Mouse (Mus musculus): ENCODE measurements around the gene Osbpl8. TPM values are rescaled to one million over a fixed set of nuclear protein-coding genes. Genes with fewer than 3 reads are reported as not detected.

Osbpl8 gene
- polyA plus RNA-seq (2017; shearing (Covaris generic)): 49.0 TPM

DNA sequence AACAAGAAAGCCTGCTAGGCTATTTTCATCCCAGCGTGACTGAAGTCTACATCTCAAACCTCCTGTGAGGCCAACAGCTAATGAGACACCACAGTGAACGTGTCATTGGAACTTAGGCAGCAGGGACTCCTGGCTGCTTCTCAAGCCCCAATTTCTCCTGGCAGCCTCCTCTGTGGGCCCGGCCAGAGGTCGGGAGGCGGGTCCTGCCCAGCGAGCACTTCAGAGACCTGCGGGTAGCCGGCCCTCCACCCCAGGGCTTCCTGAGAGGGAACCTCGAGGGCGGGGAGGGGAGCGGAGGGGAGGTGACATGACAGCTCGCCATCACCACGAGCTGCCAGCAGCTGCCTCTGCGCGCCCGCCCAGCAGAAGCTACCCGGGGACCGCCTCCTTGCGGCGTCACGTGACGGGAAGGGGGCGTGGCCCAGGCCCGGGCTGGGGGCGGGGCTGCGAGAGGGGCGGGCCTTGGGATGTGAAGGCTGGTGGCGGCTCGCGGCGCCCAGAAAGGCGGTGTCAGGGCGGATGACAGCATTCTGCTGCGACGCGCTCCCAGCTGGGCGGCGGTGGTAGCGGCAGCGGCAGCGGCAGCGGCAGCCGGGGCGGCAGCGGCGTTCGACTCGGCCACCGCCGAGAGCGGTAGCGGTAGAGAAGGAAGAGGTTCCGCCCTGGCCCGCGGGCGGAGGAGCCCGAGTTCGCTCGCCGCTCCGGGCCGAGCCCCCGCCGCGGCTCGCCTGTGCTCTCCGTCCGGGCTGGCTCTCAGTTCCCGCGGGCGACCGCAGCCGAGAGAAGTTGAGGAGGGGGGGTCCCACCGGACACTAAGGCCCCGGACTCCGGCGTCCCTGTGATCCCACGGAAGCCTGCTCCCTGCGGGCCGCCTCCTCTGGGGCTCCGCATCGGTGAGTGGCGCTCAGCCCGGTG lies at the start of gene Osbpl8:
Osbpl8 (plus strand) TSS at position 449 of the 915 bp plus-strand sequence.

DNA sequence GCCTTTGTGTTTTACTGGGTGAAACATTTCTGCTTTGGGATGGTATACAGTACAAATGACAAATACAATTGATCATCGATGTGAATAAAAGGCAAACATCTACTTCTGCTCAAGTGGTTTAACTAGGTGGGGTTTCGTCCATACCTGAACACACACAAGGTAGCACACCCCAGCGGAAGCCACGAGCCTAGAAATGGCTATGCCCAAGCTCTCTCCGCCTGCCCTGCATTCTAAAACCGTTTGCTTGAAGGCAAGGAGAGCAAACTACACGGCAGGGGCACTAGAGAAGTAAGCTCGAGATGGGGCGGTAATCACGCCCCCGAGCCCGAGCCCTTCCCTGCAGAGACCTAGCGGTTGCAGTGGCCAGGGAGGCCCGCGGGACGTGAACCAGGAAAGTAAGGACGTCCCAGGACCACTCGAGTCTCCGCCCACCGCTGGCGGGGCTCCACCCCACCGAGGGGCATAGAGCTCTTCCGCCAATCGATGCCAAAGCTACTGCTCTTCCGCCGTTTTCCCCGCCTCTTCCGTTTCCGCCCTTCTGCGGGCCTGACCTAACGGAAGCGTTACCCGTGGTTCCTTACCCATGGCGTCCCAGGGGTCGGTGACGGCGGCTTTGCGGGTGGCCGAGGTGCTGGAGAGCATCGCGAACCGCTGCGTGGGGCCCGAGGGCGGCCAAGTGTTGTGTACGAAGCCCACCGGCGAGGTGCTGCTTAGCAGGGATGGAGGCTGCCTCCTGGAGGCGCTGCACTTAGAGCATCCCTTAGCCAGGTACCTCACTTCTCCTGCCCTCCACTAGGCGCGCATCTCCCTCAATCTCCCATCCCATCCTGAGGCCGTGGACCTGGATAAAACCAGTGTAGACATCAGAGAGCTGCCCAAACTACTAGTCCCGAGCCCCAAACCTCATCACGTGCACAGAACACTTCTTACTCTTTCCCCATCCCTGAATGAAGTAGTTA lies 133.9 kb downstream of the Osbpl8 start, which contains the start of gene Bbs10:
Bbs10 (plus strand) TSS at position 540 of the 959 bp plus-strand sequence.

Other genes starting within 250 kb of the Osbpl8 start
- gene Csrp2, start 245.0 kb upstream of the Osbpl8 start, polyA plus RNA-seq (2017; shearing (Covaris generic)): 2.5 TPM
- 39.6 TPM for gene Zdhhc17, start 154.6 kb upstream of the Osbpl8 start, polyA plus RNA-seq (2017; shearing (Covaris generic))
- 1.9 TPM for gene Bbs10, start 133.9 kb downstream of the Osbpl8 start, polyA plus RNA-seq (2017; shearing (Covaris generic))

Measured in CD4-positive, CD25-positive, alpha-beta regulatory T cell (primary cell).